ENCODE assay signal across 15 mouse cellular contexts in genomic region chr8:53613577-53614287, GRCm38 (mm10). TPM values are rescaled to one million over a fixed set of nuclear protein-coding genes. Genes with fewer than 3 reads are reported as not detected.
"Had no signal": no experiment of that assay in that cellular context is flagged by ENCODE, and none has a peak within 500 bp of the region (broad histone marks: within the 10 kb centered on the region; RNA-seq: fewer than 3 reads in every experiment).

No protein-coding gene starts in this region.

- H3K4me1 ChIP-seq: limb, embryonic 12.5 days; midbrain, embryonic 12.5 days; neural tube, embryonic 15.5 days had no signal

- DNase-seq: kidney, adult 2 months; kidney, postnatal 36 days; layer of hippocampus, adult 9-11 months; layer of hippocampus, postnatal 36 days; lung, embryonic 14.5 days; lung, postnatal 10 days; lung, postnatal 4 days; thymus, adult 18-20 months; thymus, postnatal 14 days had no signal

- H3K27ac ChIP-seq: kidney, postnatal 0 days; limb, embryonic 12.5 days; midbrain, embryonic 12.5 days; neural tube, embryonic 15.5 days had no signal

- H3K4me2 ChIP-seq: limb, embryonic 12.5 days; lung, embryonic 14.5 days; midbrain, embryonic 12.5 days; neural tube, embryonic 15.5 days had no signal

- H3K36me3 ChIP-seq: midbrain, embryonic 12.5 days; neural tube, embryonic 15.5 days had no signal

- H3K4me3 ChIP-seq: limb, embryonic 12.5 days; midbrain, embryonic 12.5 days; neural tube, embryonic 15.5 days had no signal

- H3K9ac ChIP-seq: limb, embryonic 12.5 days; lung, embryonic 14.5 days; midbrain, embryonic 12.5 days; neural tube, embryonic 15.5 days had no signal

- H3K27me3 ChIP-seq: limb, embryonic 12.5 days; midbrain, embryonic 12.5 days; neural tube, embryonic 15.5 days had no signal

- ATAC-seq: midbrain, embryonic 16.5 days had no signal

- H3K9me3 ChIP-seq: limb, embryonic 12.5 days; midbrain, embryonic 12.5 days; neural tube, embryonic 15.5 days had no signal

RNA-seq across cellular contexts. Expression of gene Neil3, which starts 25.1 kb away (rescaled TPM):
- polyA plus RNA-seq: liver, adult 2 months had no signal
